Mouse (Mus musculus) splenic B cell, adult 2 months (primary cell): Measurements from ENCODE around the gene Ufc1.

ENCODE experiments used
- DNase-seq: peaks from one replicate; pipeline ENCODE4 v3.0.0-alpha.2; 2011; ENCODE audit warnings: low read depth, low spot score
- H3K27me3 ChIP-seq: 2 replicates; pipeline ENCODE4 v1.6.1; 2012; ENCODE audit warnings: mild to moderate bottlenecking, low read length, moderate library complexity, mixed read lengths; ENCODE audit not compliant: control insufficient read depth, poor library complexity, insufficient read depth, severe bottlenecking
- H3K36me3 ChIP-seq: 2 replicates; pipeline ENCODE4 v1.6.1; 2012; ENCODE audit warnings: mild to moderate bottlenecking, low read length, moderate library complexity, mixed read lengths; ENCODE audit not compliant: control insufficient read depth, poor library complexity, insufficient read depth, severe bottlenecking

Ufc1 gene

GRCm38 (mm10) chr1:171269848-171270572 is 24.8 kb downstream of the Ufc1 start, which contains the start of gene B4galt3:
Gene B4galt3, plus strand, starts transcription at chr1:171270328.
- peaks cover 7% of the 10 kb centered on the region; the same call in 1 of the 2 replicates for H3K36me3 ChIP-seq

GRCm38 (mm10) chr1:171268341-171268740 is 26.5 kb downstream of the Ufc1 start:
- peaks cover 3% of the 10 kb centered on the region; the same call in 1 of the 2 replicates for H3K36me3 ChIP-seq
- no peaks in the 10 kb centered on the region for H3K27me3 ChIP-seq
- no peak for DNase-seq

More at GRCm38 (mm10) chr1:171269848-171270572, 24.8 kb downstream of the Ufc1 start, which contains the start of gene B4galt3:
- DNase-seq = peak; percentile 93
- H3K27me3 ChIP-seq = no peaks in the 10 kb centered on the region

- Histone ChIP-seq H3K27me3 (no peaks in the 10 kb centered on the region), H3K36me3 (no peaks in the 10 kb centered on the region)
- DNase-seq = no peak
Observed at GRCm38 (mm10) chr1:171265971-171266744, 28.7 kb downstream of the Ufc1 start.

GRCm38 (mm10) chr1:171263666-171264461 is 31.0 kb downstream of the Ufc1 start:
- no peak for DNase-seq
- Histone ChIP-seq H3K36me3 (no peaks in the 10 kb centered on the region), H3K27me3 (no peaks in the 10 kb centered on the region)

GRCm38 (mm10) chr1:171263185-171263611 is 31.6 kb downstream of the Ufc1 start:
- DNase-seq = no peak
- Histone ChIP-seq H3K36me3 (no peaks in the 10 kb centered on the region), H3K27me3 (no peaks in the 10 kb centered on the region)

GRCm38 (mm10) chr1:171262594-171263130 is 32.2 kb downstream of the Ufc1 start:
- Histone ChIP-seq H3K27me3 (no peaks in the 10 kb centered on the region), H3K36me3 (no peaks in the 10 kb centered on the region)
- DNase-seq = no peak

GRCm38 (mm10) chr1:171260316-171260715 is 34.5 kb downstream of the Ufc1 start:
- no peak for DNase-seq
- no peaks in the 10 kb centered on the region for H3K27me3 ChIP-seq
- H3K36me3 ChIP-seq = no peaks in the 10 kb centered on the region

- Histone ChIP-seq H3K36me3 (no peaks in the 10 kb centered on the region), H3K27me3 (no peaks in the 10 kb centered on the region)
- DNase-seq = no peak
Observed at GRCm38 (mm10) chr1:171258921-171259320, 35.9 kb downstream of the Ufc1 start.

- no peaks in the 10 kb centered on the region for H3K27me3 ChIP-seq
- DNase-seq = no peak
- H3K36me3 ChIP-seq = no peaks in the 10 kb centered on the region
Observed at GRCm38 (mm10) chr1:171257781-171258180, 37.0 kb downstream of the Ufc1 start.

GRCm38 (mm10) chr1:171256937-171257548 is 37.8 kb downstream of the Ufc1 start:
- Histone ChIP-seq H3K36me3 (no peaks in the 10 kb centered on the region), H3K27me3 (no peaks in the 10 kb centered on the region)
- peak; percentile 77 for DNase-seq

- no peak for DNase-seq
- Histone ChIP-seq H3K36me3 (no peaks in the 10 kb centered on the region), H3K27me3 (no peaks in the 10 kb centered on the region)
Observed at GRCm38 (mm10) chr1:171256095-171256818, 38.6 kb downstream of the Ufc1 start.

GRCm38 (mm10) chr1:171252415-171252814 is 42.4 kb downstream of the Ufc1 start:
- no peaks in the 10 kb centered on the region for H3K36me3 ChIP-seq
- no peaks in the 10 kb centered on the region for H3K27me3 ChIP-seq
- no peak for DNase-seq

GRCm38 (mm10) chr1:171251594-171252324 is 43.1 kb downstream of the Ufc1 start:
- Histone ChIP-seq H3K27me3 (no peaks in the 10 kb centered on the region), H3K36me3 (no peaks in the 10 kb centered on the region)
- DNase-seq = no peak
